Mouse (Mus musculus): ENCODE measurements around the gene Aimp1. TPM values are rescaled to one million over a fixed set of nuclear protein-coding genes. Genes with fewer than 3 reads are reported as not detected.

The Aimp1 gene
- total RNA-seq, 4 experiments from 2014 or later, result 50.5 to 63.4 (median 53.2) TPM

Other genes starting within 250 kb of the Aimp1 start
- gene Gimd1, start 54.5 kb downstream of the Aimp1 start, total RNA-seq (2022), result not detected
- 10 to 100 TPM; 27.9 to 36.1 (median 32.8) TPM for gene Tbck, start 226 bp downstream of the Aimp1 start, total RNA-seq (2022)

All from left cerebral cortex, adult 8-10 months (tissue).